Mouse (Mus musculus) T-helper 2 cell (primary cell): ENCODE results near the gene Lrrtm3.

Experiments
- in situ Hi-C: fragments of 300-600 bp; cut with MboI, MseI; formaldehyde crosslinking; loops from one replicate; pipeline ENCODE4 v1.15.1; 2025; ENCODE audit warnings: high pct_unique_total_duplicates

The Lrrtm3 gene

GRCm38 (mm10) chr10:63899891-63900290 is 190.2 kb downstream of the Lrrtm3 start:
- in situ Hi-C loops = no loop called here

- in situ Hi-C loops = no loop called here
Observed at GRCm38 (mm10) chr10:63894612-63895011, 195.5 kb downstream of the Lrrtm3 start.

GRCm38 (mm10) chr10:63886449-63887088 is 203.5 kb downstream of the Lrrtm3 start:
- in situ Hi-C loops = no loop called here

- in situ Hi-C loops = no loop called here
Observed at GRCm38 (mm10) chr10:63880462-63880903, 209.6 kb downstream of the Lrrtm3 start.
